Mouse (Mus musculus) stomach, postnatal 0 days (tissue): ENCODE results near the gene Ndufa5.

Experiments
- CTCF ChIP-seq: IDR thresholded peaks from 2 replicates; pipeline ENCODE4 v1.5.1; 2016; ENCODE audit warnings: antibody characterized with exemption, low read depth, mild to moderate bottlenecking, moderate library complexity
- EP300 ChIP-seq: optimal IDR thresholded peaks from 2 replicates; pipeline ENCODE3; 2016; ENCODE audit warnings: antibody characterized with exemption

DNA sequence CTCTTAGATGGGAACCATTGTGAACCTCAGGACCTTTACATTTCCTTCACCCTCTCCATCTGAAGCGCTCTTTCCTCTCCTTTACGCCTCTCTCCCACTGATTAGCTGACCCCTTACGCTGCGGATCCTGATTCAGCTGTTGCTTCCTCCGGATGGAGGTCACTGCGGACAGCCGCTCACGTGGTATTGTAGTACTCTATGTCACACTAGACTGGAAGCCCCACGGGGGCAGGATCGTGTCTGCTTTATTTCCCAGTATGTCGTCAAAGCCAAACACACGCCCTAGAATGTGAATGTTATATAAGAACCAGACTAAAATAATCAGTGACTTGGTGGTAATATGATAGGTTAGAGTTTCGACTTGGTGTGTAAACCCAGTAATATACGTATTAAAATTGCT lies 44.6 kb upstream of the Ndufa5 start:
- TF ChIP-seq CTCF (no peak), EP300 (no peak)
